Mouse (Mus musculus) retina, embryonic 14.5 days (tissue): ENCODE data around the gene Ccdc57.
A peak's percentile ranks its signal among the peaks of the same experiment; 100 is the strongest.

Source experiments
- DNase-seq: peaks from one replicate; pipeline ENCODE4 v3.0.0-alpha.2; 2015; ENCODE audit warnings: low spot score

Ccdc57 gene

GRCm38 (mm10) chr11:120951731-120952730 lies 19.4 kb upstream of the Ccdc57 start:
- peak; percentile 51 for DNase-seq

GRCm38 (mm10) chr11:120951237-120951636 lies 18.6 kb upstream of the Ccdc57 start:
- peak; percentile 60 for DNase-seq

- DNase-seq: peak; percentile 97
Observed at GRCm38 (mm10) chr11:120950281-120951202, 17.9 kb upstream of the Ccdc57 start.

- peak; percentile 15 for DNase-seq
Observed at GRCm38 (mm10) chr11:120949863-120950262, 17.2 kb upstream of the Ccdc57 start.

GRCm38 (mm10) chr11:120948861-120949851 lies 16.5 kb upstream of the Ccdc57 start:
- DNase-seq: peak; percentile 73

- no peak for DNase-seq
Observed at GRCm38 (mm10) chr11:120948328-120948727, 15.7 kb upstream of the Ccdc57 start, which contains the start of gene Slc16a3. TSS of gene Slc16a3 (plus strand) at chr11:120948480.

GRCm38 (mm10) chr11:120945926-120946325 lies 13.3 kb upstream of the Ccdc57 start:
- no peak for DNase-seq

GRCm38 (mm10) chr11:120945266-120945665 lies 12.6 kb upstream of the Ccdc57 start:
- DNase-seq: no peak

- DNase-seq: no peak
Observed at GRCm38 (mm10) chr11:120940959-120941358, 8.3 kb upstream of the Ccdc57 start.

GRCm38 (mm10) chr11:120939712-120940341 lies 7.2 kb upstream of the Ccdc57 start:
- DNase-seq: no peak

- DNase-seq: no peak
Observed at GRCm38 (mm10) chr11:120938795-120939194, 6.1 kb upstream of the Ccdc57 start.

GRCm38 (mm10) chr11:120937976-120938375 lies 5.3 kb upstream of the Ccdc57 start:
- DNase-seq: no peak

GRCm38 (mm10) chr11:120931479-120931878 lies 1.2 kb downstream of the Ccdc57 start:
- no peak for DNase-seq

GRCm38 (mm10) chr11:120928468-120928867 lies 4.2 kb downstream of the Ccdc57 start:
- no peak for DNase-seq

GRCm38 (mm10) chr11:120922528-120922927 lies 10.1 kb downstream of the Ccdc57 start:
- DNase-seq: no peak

- DNase-seq: no peak
Observed at GRCm38 (mm10) chr11:120917756-120918155, 14.9 kb downstream of the Ccdc57 start.

- DNase-seq: no peak
Observed at GRCm38 (mm10) chr11:120916477-120916876, 16.2 kb downstream of the Ccdc57 start.

GRCm38 (mm10) chr11:120913796-120914195 lies 18.9 kb downstream of the Ccdc57 start:
- DNase-seq: no peak

- DNase-seq: peak; percentile 87
Observed at GRCm38 (mm10) chr11:120905430-120905873, 27.2 kb downstream of the Ccdc57 start.

GRCm38 (mm10) chr11:120904561-120904960 lies 28.1 kb downstream of the Ccdc57 start:
- DNase-seq: no peak
